Mouse (Mus musculus): ENCODE data around the gene Dohh. TPM values are rescaled to one million over a fixed set of nuclear protein-coding genes. Genes with fewer than 3 reads are reported as not detected.

Gene Dohh
- polyA plus RNA-seq, 1 experiment from 2014 or later: 74.5 TPM

DNA sequence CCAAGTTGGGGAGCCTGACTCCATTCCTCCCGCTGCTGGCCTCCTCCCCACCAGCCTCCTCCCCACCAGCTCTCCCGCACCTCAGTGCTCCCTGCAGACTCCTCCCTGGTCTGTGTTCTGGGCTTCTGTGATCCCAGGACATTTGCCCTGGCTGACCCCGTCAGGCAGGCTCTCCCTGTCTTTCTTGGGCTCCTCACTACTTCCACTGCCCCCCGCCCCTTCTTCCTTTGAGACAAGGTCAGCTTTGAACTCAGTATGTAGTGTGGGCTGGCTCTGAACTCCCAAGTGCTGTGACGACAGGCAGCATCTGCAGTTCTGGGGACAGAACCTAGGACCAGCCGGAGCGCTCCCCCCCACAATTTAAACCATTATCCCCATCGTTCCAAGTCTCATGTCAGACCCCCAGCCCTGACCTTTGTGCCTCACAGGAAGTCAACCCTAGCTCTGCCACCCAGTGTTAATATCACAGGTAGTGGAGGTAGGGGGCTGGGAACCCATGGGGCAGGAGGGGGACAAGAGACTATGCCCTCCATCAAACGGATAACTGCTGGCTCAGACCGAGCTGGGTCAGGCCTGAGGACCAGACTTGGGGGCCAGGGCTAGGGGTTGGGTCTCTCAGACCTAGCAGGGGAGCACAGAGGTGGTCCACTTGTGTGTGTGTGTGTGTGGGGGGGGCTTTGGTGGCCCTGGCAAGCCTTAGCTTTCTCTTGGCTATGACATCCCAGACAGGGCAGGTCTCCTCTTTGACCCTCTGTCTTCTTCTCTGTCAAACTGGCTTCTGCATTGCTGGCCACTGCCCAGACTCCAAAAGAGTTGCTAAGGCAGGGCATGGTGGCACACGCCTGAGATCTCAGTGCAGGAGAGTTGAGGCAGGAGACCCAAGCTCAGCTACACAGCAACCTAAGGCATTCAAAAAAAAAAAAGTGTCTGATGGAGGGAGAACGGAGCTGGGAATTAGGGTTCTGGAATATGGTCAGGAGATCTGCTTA lies 33.3 kb downstream of the Dohh start:
- H3K4me3 ChIP-seq: peak overlapping the region; percentile 44
- 39% methylated on average over 12 of the region's 12 CpGs for WGBS (ENCODE audit: insufficient replicate concordance)
- H3K9ac ChIP-seq: peak overlapping the region; percentile 49; the same call in 1 of the 2 replicates
- peaks cover 56% of the 10 kb centered on the region for H3K27me3 ChIP-seq (replicated peaks)
- no peaks in the 10 kb centered on the region for H3K9me3 ChIP-seq (replicated peaks)
- H3K4me2 ChIP-seq: peak overlapping the region; percentile 73
- no peak overlapping the region for H3K27ac ChIP-seq
- H3K36me3 ChIP-seq: peaks cover 8% of the 10 kb centered on the region; the same call in 1 of the 2 replicates
- H3K4me1 ChIP-seq: peaks cover 69% of the 10 kb centered on the region
- no peak for ATAC-seq

DNA sequence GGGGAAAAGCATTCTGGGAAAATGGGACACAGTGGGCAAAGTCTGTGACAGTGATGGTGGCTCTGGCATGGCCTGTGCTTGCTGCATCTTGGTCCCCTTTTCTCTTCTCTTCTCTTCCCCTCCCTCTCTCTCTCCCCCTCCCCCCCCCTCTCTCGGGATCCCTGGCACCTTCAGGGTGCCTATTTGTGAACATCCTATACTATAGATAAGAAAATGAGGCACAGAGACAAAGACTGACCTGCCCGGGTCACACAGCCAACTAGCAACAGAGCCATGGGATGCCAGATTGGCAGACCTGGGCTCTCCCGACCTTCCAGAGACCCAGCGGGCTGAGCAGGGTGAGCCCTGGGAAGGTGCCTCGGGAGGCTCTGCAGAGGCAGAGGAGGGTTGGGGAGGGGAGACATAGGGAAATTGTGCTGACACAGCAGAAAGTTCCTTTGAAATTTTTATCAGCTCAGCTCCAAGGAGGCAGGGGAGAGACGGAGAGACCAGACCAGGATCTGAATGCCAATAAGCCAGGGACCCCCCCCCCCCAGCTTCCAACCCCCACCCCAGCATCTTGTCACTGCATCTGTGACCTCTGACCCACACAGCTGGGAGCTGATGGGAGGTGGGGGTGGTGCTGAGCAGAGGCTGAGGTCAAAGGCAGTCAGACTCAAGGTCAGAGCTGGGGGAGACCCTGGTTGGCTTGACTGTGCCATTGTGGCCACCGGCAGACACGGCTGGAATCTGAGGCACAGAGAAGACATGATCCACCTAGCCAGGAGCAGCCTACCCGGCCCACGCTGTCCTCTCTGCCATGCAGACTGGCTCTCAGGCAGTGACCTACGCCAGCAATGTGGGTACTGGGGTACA lies 34.2 kb downstream of the Dohh start:
- H3K4me1 ChIP-seq: peaks cover 60% of the 10 kb centered on the region
- peaks cover 63% of the 10 kb centered on the region for H3K27me3 ChIP-seq (replicated peaks)
- no peak for ATAC-seq
- H3K9me3 ChIP-seq (replicated peaks): no peaks in the 10 kb centered on the region
- peaks cover 8% of the 10 kb centered on the region; the same call in 1 of the 2 replicates for H3K36me3 ChIP-seq
- H3K4me3 ChIP-seq: no peak overlapping the region
- WGBS (ENCODE audit: insufficient replicate concordance): 44% methylated on average over 11 of the region's 11 CpGs
- no peak overlapping the region for H3K27ac ChIP-seq
- H3K9ac ChIP-seq: no peak overlapping the region
- no peak overlapping the region for H3K4me2 ChIP-seq

DNA sequence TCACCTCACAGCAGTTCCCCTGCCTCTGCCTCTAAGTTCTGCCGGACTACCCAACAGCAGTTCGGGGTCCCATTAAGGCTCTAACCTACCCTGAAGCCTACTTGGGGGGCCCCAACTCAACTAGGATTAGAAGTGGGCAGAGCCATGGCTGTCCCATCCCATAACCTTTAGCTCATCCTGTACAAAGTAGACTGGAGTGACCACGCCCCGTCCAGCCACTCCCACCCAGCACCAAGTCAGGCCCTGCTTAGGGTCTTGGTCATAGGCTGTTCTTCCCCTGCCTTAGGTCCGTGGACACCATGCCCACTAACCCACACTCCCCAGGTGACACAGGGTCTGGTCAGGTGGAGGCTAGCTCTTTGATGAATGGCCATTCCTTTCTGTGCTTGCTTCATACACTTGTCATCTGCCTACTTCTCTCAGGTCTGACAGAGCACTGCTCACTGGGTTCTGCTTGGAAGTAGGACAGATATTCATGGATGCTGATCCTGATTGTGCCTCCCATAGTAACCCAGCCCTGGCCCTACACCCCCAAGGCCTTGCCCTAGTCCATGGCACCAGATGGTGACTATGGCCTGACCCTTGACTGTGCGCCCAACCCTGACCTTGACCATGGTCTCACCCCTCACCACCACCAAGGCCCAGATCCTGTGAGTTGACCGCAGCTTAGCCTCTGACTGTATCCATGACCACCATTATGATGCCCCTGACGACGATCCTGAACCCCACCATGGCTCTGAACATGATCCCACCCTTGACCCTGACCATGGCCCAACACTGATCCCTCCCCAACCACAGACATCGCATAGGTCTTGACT lies 35.1 kb downstream of the Dohh start:
- no peak overlapping the region for H3K27ac ChIP-seq
- H3K9ac ChIP-seq: no peak overlapping the region
- H3K4me3 ChIP-seq: no peak overlapping the region
- peaks cover 8% of the 10 kb centered on the region; the same call in 1 of the 2 replicates for H3K36me3 ChIP-seq
- WGBS (ENCODE audit: insufficient replicate concordance): 68% methylated on average over 10 of the region's 10 CpGs
- ATAC-seq: no peak
- peaks cover 55% of the 10 kb centered on the region for H3K4me1 ChIP-seq
- no peak overlapping the region for H3K4me2 ChIP-seq
- no peaks in the 10 kb centered on the region for H3K9me3 ChIP-seq (replicated peaks)
- peaks cover 72% of the 10 kb centered on the region for H3K27me3 ChIP-seq (replicated peaks)

DNA sequence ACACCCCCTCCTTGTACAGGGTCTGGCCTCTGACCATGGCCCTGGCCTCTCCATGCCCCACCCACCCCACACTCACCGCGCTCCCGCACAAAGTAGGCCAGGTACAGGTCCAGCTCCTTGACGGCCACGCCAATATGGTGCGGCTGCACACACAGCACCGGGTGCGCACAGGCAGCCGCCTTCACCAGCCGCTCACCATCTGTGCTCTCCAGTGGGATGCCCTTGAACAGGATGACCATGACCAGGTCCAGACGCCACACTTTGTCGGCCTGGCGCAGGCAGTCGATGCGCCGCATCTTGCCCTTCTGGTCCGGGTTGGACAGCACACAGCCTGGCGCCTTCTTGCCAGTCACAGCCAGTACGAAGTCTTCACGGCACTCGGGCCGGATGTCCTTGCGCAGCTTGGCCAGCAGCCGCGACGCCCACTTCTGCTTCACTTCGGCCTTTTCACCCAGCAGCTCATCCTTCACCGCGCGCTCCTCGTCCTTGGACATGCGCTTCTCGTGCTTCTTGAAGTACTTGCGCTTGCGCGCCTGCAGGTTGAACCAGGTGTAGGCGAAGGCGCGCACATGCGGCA lies 36.1 kb downstream of the Dohh start:
- Histone ChIP-seq H3K4me1 (peaks cover 55% of the 10 kb centered on the region), H3K4me2 (no peak overlapping the region), H3K27ac (no peak overlapping the region), H3K4me3 (no peak overlapping the region), H3K36me3 (peaks cover 8% of the 10 kb centered on the region; the same call in 1 of the 2 replicates), H3K9ac (no peak overlapping the region), H3K27me3 (replicated peaks) (peaks cover 82% of the 10 kb centered on the region), H3K9me3 (replicated peaks) (no peaks in the 10 kb centered on the region)
- WGBS (ENCODE audit: insufficient replicate concordance): 73% methylated on average over 40 of the region's 40 CpGs
- ATAC-seq: no peak

DNA sequence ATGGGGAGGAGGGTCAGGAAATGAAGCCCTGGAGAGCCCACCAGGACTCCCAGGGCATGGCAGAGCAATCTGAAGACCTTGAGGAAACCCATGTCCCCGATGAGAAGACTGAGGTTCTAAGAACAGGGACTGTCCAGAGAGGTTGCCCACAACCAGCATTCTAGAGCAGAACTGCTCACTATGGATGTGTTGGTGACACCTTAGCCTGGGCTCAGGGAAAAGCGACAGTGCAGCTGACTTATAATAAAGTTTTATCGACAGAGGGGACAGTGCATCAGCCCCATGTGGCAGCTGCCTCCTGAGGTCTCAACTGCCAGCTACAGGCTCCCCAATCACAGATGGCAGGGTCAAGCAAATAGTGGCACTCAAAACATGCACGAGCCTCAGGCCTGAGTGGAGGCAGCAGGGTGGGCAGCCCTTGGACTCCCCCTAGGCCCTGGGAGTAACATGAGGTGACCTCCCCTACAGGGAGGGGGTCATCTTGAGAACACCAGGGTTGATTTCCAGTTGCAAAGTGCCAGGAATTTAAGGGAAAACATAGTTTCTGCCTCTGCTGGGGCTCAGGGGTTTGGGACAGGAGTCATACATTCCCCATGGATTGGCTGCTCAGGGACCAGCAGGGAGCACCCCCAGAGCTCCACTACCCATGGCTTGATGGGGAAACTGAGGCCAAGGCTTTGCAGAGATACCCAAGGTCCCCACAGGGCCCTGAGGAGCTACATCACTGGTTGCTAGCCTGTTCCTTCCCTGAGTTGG lies 37.0 kb downstream of the Dohh start:
- H3K9me3 ChIP-seq (replicated peaks): no peaks in the 10 kb centered on the region
- 66% methylated on average over 4 of the region's 4 CpGs for WGBS (ENCODE audit: insufficient replicate concordance)
- no peak overlapping the region for H3K4me2 ChIP-seq
- ATAC-seq: no peak
- H3K36me3 ChIP-seq: peaks cover 8% of the 10 kb centered on the region; the same call in 1 of the 2 replicates
- no peak overlapping the region for H3K27ac ChIP-seq
- peaks cover 64% of the 10 kb centered on the region for H3K4me1 ChIP-seq
- no peak overlapping the region for H3K4me3 ChIP-seq
- H3K27me3 ChIP-seq (replicated peaks): peaks cover 91% of the 10 kb centered on the region
- H3K9ac ChIP-seq: no peak overlapping the region

DNA sequence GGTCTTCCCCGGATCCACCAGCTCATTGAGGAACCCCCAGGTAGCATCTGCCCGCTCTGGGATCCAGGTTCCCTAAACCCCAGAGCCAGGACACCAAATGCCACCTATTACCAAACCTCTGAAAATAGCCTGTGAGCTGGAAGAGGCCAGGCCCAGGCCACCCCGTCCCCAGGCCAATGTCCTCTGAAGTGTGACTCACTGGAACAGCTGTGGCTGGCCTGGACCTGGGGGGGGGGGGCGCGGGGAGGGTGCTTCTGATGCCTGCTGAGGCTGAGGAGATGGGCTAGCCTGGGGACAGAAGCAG lies 37.5 kb downstream of the Dohh start:
- H3K4me1 ChIP-seq: peaks cover 64% of the 10 kb centered on the region
- 53% methylated on average over 5 of the region's 5 CpGs for WGBS (ENCODE audit: insufficient replicate concordance)
- H3K27me3 ChIP-seq (replicated peaks): peaks cover 94% of the 10 kb centered on the region

DNA sequence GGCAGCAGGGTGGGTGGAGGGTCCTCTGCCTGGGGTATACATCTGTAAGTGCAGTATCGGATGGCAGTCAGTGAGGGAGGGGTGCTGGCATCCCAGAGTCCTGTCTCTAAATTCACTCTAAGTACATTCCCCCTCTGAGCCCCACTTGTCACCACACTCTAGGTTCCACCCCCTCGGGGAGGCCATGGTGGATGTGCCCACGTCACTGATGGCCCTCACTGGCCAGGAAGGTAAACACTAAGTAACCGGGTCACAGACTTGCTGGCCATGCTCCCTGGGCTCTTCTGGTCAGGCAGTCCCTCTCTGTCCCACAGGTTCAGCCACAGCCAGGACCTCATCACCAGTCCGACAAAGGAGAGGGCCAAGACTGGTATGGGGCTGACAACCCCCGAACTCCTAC lies 38.0 kb downstream of the Dohh start:
- H3K27ac ChIP-seq: no peak overlapping the region
- H3K4me3 ChIP-seq: no peak overlapping the region
- H3K9ac ChIP-seq: no peak overlapping the region
- no peak for ATAC-seq
- WGBS (ENCODE audit: insufficient replicate concordance): 58% methylated on average over 6 of the region's 6 CpGs
- peaks cover 94% of the 10 kb centered on the region for H3K27me3 ChIP-seq (replicated peaks)
- H3K36me3 ChIP-seq: peaks cover 8% of the 10 kb centered on the region; the same call in 1 of the 2 replicates
- H3K9me3 ChIP-seq (replicated peaks): no peaks in the 10 kb centered on the region
- peaks cover 64% of the 10 kb centered on the region for H3K4me1 ChIP-seq
- no peak overlapping the region for H3K4me2 ChIP-seq

More for the DNA sequence above, 37.5 kb downstream of the Dohh start:
- H3K36me3 ChIP-seq: peaks cover 8% of the 10 kb centered on the region; the same call in 1 of the 2 replicates
- no peak for ATAC-seq
- no peak overlapping the region for H3K4me3 ChIP-seq
- H3K9me3 ChIP-seq (replicated peaks): no peaks in the 10 kb centered on the region
- H3K9ac ChIP-seq: no peak overlapping the region
- H3K27ac ChIP-seq: no peak overlapping the region
- no peak overlapping the region for H3K4me2 ChIP-seq

DNA sequence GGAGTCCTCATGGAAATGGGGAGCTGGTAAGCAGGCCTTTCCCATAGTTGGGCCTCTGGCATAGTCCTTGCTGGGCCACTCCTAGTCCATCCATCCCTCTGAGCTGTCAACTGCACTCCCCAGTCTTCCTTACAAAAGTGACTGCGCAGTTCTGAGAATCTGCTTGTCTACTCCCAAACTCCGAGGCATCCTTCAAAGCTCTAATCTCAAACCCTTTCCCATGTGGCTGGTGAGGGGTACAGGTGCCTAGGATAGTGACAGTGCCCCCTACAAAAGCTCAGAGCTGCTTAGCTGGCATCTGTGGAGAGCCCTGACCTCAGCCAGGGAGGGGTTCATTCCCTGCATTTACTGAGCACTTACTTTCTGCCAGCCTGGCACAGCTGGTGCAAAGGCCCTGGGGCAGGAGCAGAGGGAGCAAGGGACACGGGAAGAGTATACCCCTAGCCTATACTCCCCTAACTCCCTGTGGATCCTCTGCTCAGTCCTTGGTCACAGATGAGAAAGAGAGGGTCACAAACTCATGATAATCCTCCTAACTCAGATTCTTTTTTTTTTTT lies 38.5 kb downstream of the Dohh start:
- H3K27ac ChIP-seq: no peak overlapping the region
- H3K9me3 ChIP-seq (replicated peaks): no peaks in the 10 kb centered on the region
- ATAC-seq: no peak
- peaks cover 8% of the 10 kb centered on the region; the same call in 1 of the 2 replicates for H3K36me3 ChIP-seq
- H3K4me2 ChIP-seq: no peak overlapping the region
- peaks cover 60% of the 10 kb centered on the region for H3K4me1 ChIP-seq
- no peak overlapping the region for H3K4me3 ChIP-seq
- H3K27me3 ChIP-seq (replicated peaks): peaks cover 94% of the 10 kb centered on the region
- H3K9ac ChIP-seq: no peak overlapping the region
- 58% methylated on average over 3 of the region's 3 CpGs for WGBS (ENCODE audit: insufficient replicate concordance)

DNA sequence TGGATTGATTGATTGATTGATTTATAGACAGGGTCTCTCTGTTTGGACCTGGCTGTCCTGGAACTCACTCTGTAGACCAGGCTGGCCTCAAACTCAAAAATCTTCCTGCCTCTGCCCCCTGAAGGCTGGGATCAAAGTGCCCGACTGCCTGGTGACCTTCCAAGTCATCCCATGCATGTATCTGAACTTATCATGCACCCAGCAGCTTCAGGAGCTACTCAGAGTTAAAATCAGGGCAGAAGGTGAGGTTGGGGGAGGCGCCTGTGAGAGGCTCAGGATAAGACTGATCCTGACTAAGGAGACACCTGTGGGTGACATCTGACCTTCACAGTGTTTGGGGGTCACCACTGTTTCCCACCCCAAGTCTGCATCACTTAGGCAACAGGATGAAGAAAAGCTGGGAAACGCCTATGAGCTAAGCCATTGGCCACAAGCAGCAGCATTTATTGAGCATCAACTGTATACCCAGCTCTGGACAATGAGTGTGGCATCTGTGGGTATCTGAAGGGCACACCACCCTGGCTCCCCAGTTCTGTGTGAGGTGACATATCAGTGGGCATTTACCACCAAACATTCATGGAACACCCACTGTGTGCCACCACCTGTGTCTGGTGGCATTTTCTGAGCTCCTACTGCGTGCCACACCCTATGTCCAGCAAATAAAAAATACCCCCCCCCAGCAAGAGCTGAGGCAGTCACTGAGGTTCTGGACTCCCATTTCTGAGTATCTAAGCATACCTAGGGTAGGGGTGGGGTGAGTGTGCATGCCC lies 39.4 kb downstream of the Dohh start:
- Histone ChIP-seq H3K4me1 (peaks cover 51% of the 10 kb centered on the region), H3K27ac (no peak overlapping the region), H3K4me2 (no peak overlapping the region), H3K27me3 (replicated peaks) (peaks cover 94% of the 10 kb centered on the region), H3K9ac (no peak overlapping the region), H3K9me3 (replicated peaks) (no peaks in the 10 kb centered on the region), H3K36me3 (peaks cover 8% of the 10 kb centered on the region; the same call in 1 of the 2 replicates), H3K4me3 (no peak overlapping the region)
- no peak for ATAC-seq
- whole genome bisulfite sequencing (ENCODE audit: insufficient replicate concordance): 39% methylated on average over 4 of the region's 4 CpGs

All from liver, embryonic 12.5 days (tissue).